20 mouse cellular contexts compared by ENCODE assay signal in the genomic region with DNA sequence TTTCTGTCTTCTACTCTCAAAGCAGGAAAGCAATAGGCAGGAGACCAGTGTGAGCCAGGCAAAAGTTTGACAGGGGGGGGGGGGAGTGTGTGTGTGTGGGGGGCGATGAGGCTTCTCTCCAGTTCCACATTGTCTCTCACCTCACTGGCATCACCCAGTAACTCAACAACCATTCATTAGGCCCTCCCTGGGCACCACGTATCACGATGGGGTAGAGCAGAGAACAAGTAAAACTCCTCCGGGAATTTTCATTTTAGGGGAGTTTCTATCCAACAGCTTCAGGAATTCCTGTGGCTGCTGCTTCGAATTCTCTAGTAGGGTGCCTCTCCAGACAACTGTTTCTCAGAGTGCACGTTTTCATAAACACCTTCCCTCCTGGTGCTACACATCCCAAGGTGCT.
DNase-seq lines count a peak whose midpoint lies in the region; ATAC-seq and TF ChIP-seq lines count a peak whose summit lies in the region.
"Had no signal": no experiment of that assay in that cellular context is flagged by ENCODE, and none has a peak within 500 bp of the region (broad histone marks: within the 10 kb centered on the region; RNA-seq: fewer than 3 reads in every experiment).

No protein-coding gene starts in this region.

- peak overlapping the region; percentile 30 for H3K4me2 ChIP-seq in hindbrain, embryonic 13.5 days
- no peak overlapping the region for H3K4me2 ChIP-seq in hindbrain, postnatal 0 days (ENCODE audit: low read depth, low read length)
- H3K4me2 ChIP-seq in midbrain, embryonic 13.5 days (replicated peaks), result 0 out of 2 replicates have a peak overlapping the region, but pooled peaks have one; percentile 8
- no peak overlapping the region for H3K4me2 ChIP-seq in midbrain, embryonic 16.5 days (ENCODE audit: low read length)
- H3K4me2 ChIP-seq: limb, embryonic 12.5 days; midbrain, embryonic 11.5 days had no signal

- DNase-seq in heart, embryonic 10.5 days (ENCODE audit: low spot score), result no peak
- DNase-seq in heart, postnatal 10 days, result no peak
- no peak for DNase-seq in hindbrain, postnatal 0 days (ENCODE audit: low spot score)
- DNase-seq in left cerebral cortex, adult 9 months (ENCODE audit: low spot score in 2 of 2), result no peak
- DNase-seq: cerebellum, adult 18-20 months; cerebellum, postnatal 36 days; gastrocnemius, postnatal 10 days; kidney, adult 8-10 months; right cerebral cortex, postnatal 14 days; thymus, postnatal 36 days had no signal

- intact Hi-C loops in heart, postnatal 10 days (cut with DNase I), result no loop called here

- no peak overlapping the region for H3K9ac ChIP-seq in hindbrain, embryonic 13.5 days
- H3K9ac ChIP-seq in hindbrain, postnatal 0 days (replicated peaks; ENCODE audit: low read length), result no peak overlapping the region
- H3K9ac ChIP-seq in midbrain, embryonic 13.5 days (replicated peaks), result no peak overlapping the region
- no peak overlapping the region for H3K9ac ChIP-seq in midbrain, embryonic 16.5 days (ENCODE audit: low read depth, low read length)
- H3K9ac ChIP-seq: limb, embryonic 12.5 days; liver, embryonic 14.5 days; lung, embryonic 15.5 days had no signal

- no peaks in the 10 kb centered on the region for H3K9me3 ChIP-seq in heart, embryonic 10.5 days
- no peaks in the 10 kb centered on the region for H3K9me3 ChIP-seq in hindbrain, embryonic 13.5 days
- no peaks in the 10 kb centered on the region for H3K9me3 ChIP-seq in hindbrain, postnatal 0 days (ENCODE audit: low read length)
- H3K9me3 ChIP-seq in midbrain, embryonic 13.5 days, result no peaks in the 10 kb centered on the region
- no peaks in the 10 kb centered on the region for H3K9me3 ChIP-seq in midbrain, embryonic 16.5 days (replicated peaks; ENCODE audit: control insufficient read depth, low read length, poor library complexity, severe bottlenecking)
- H3K9me3 ChIP-seq: limb, embryonic 12.5 days; lung, embryonic 15.5 days had no signal

- H3K4me3 ChIP-seq in heart, embryonic 10.5 days, result peak overlapping the region; percentile 47; the same call in 1 of the 2 replicates
- no peak overlapping the region for H3K4me3 ChIP-seq in hindbrain, embryonic 13.5 days
- no peak overlapping the region for H3K4me3 ChIP-seq in hindbrain, postnatal 0 days (ENCODE audit: low read length)
- H3K4me3 ChIP-seq in midbrain, embryonic 13.5 days (replicated peaks), result no peak overlapping the region
- H3K4me3 ChIP-seq in midbrain, embryonic 16.5 days (ENCODE audit: low read depth, low read length), result no peak overlapping the region
- H3K4me3 ChIP-seq: heart, adult 2 months; limb, embryonic 12.5 days; lung, embryonic 15.5 days had no signal

- no peak for ATAC-seq in hindbrain, embryonic 13.5 days (ENCODE audit: low FRiP score)
- ATAC-seq in hindbrain, postnatal 0 days, result no peak
- ATAC-seq in midbrain, embryonic 13.5 days, result no peak
- no peak for ATAC-seq in midbrain, embryonic 16.5 days
- ATAC-seq: forebrain, embryonic 14.5 days had no signal

- TF ChIP-seq CTCF in hindbrain, postnatal 0 days (IDR thresholded peaks at IDR 0.05; ENCODE audit: low read depth), result no peak

- H3K36me3 ChIP-seq in heart, embryonic 10.5 days, result no peaks in the 10 kb centered on the region
- H3K36me3 ChIP-seq in hindbrain, embryonic 13.5 days, result no peaks in the 10 kb centered on the region
- H3K36me3 ChIP-seq in hindbrain, postnatal 0 days (ENCODE audit: insufficient read depth, low read length), result no peaks in the 10 kb centered on the region
- H3K36me3 ChIP-seq in midbrain, embryonic 13.5 days, result no peaks in the 10 kb centered on the region
- H3K36me3 ChIP-seq in midbrain, embryonic 16.5 days (ENCODE audit: control insufficient read depth, insufficient read depth, low read length), result no peaks in the 10 kb centered on the region
- H3K36me3 ChIP-seq: limb, embryonic 12.5 days; lung, embryonic 15.5 days had no signal

- H3K4me1 ChIP-seq in heart, embryonic 10.5 days, result peaks cover 19% of the 10 kb centered on the region
- H3K4me1 ChIP-seq in hindbrain, embryonic 13.5 days (replicated peaks), result peaks cover 20% of the 10 kb centered on the region
- peaks cover 12% of the 10 kb centered on the region; the same call in 1 of the 2 replicates for H3K4me1 ChIP-seq in hindbrain, postnatal 0 days (ENCODE audit: insufficient read depth, low read length)
- H3K4me1 ChIP-seq in midbrain, embryonic 13.5 days (replicated peaks), result peaks cover 20% of the 10 kb centered on the region
- H3K4me1 ChIP-seq in midbrain, embryonic 16.5 days (ENCODE audit: control insufficient read depth, insufficient read depth, low read length), result peaks cover 8% of the 10 kb centered on the region

- H3K27me3 ChIP-seq in heart, embryonic 10.5 days (ENCODE audit: insufficient read depth, poor library complexity, severe bottlenecking), result peaks cover 29% of the 10 kb centered on the region; the same call in 1 of the 2 replicates
- peaks cover 35% of the 10 kb centered on the region for H3K27me3 ChIP-seq in hindbrain, embryonic 13.5 days
- no peaks in the 10 kb centered on the region for H3K27me3 ChIP-seq in hindbrain, postnatal 0 days (ENCODE audit: insufficient read depth, low read length)
- peaks cover 4% of the 10 kb centered on the region; the same call in 1 of the 2 replicates for H3K27me3 ChIP-seq in midbrain, embryonic 13.5 days
- no peaks in the 10 kb centered on the region; the same call in 1 of the 2 replicates for H3K27me3 ChIP-seq in midbrain, embryonic 16.5 days (ENCODE audit: control insufficient read depth, insufficient read depth, low read depth, low read length)
- H3K27me3 ChIP-seq: CH12.LX; lung, embryonic 15.5 days had no signal

- WGBS in heart, embryonic 10.5 days, result 41% methylated on average over 6 of the region's 6 CpGs
- WGBS in hindbrain, embryonic 13.5 days, result 34% methylated on average over 5 of the region's 6 CpGs
- WGBS in hindbrain, postnatal 0 days, result 38% methylated on average over 6 of the region's 6 CpGs
- 49% methylated on average over 6 of the region's 6 CpGs for WGBS in midbrain, embryonic 13.5 days
- 50% methylated on average over 6 of the region's 6 CpGs for WGBS in midbrain, embryonic 16.5 days

- 0 out of 2 replicates have a peak overlapping the region, but pooled peaks have one; percentile 13 for H3K27ac ChIP-seq in heart, embryonic 10.5 days
- H3K27ac ChIP-seq in hindbrain, embryonic 13.5 days, result no peak overlapping the region
- H3K27ac ChIP-seq in hindbrain, postnatal 0 days, result no peak overlapping the region
- H3K27ac ChIP-seq in midbrain, embryonic 13.5 days, result no peak overlapping the region
- no peak overlapping the region for H3K27ac ChIP-seq in midbrain, embryonic 16.5 days (ENCODE audit: low read length)
- H3K27ac ChIP-seq: heart, adult 2 months; limb, embryonic 12.5 days; liver, embryonic 14.5 days; lung, embryonic 15.5 days had no signal

Comparison
In these comparisons a context has a peak if more than half of its experiments do, and no peak if none do; other contexts are left out.
1. H3K4me2 ChIP-seq: peak in hindbrain, embryonic 13.5 days (single experiment) and midbrain, embryonic 13.5 days (single experiment); none in hindbrain, postnatal 0 days (single experiment) and midbrain, embryonic 16.5 days (single experiment).